Mouse (Mus musculus): Measurements from ENCODE around the gene Kif1b. TPM values are rescaled to one million over a fixed set of nuclear protein-coding genes. Genes with fewer than 3 reads are reported as not detected.

Gene Kif1b
- total and polyA plus RNA-seq, 3 experiments = 8.8 to 20.2 (median 16.3) TPM

- no peak overlapping the region for H3K4me3 ChIP-seq (ENCODE audit: control insufficient read depth in 1 of 2, insufficient read depth in 1 of 2, low read depth in 2 of 2, low read length in 2 of 2)
- DNase-seq (ENCODE audit: low read depth, low spot score) = no peak
- H3K79me2 ChIP-seq (ENCODE audit: control insufficient read depth, insufficient read depth, low read length, poor library complexity) = peaks cover 7% of the 10 kb centered on the region
- peaks cover 0 to 2% of the 10 kb centered on the region in 2 experiments; a peak in 3 of 4 replicates for H3K36me3 ChIP-seq (ENCODE audit: control insufficient read depth in 1 of 2, insufficient read depth in 2 of 2, low read length in 2 of 2)
- H3K27me3 ChIP-seq (ENCODE audit: control insufficient read depth in 1 of 2, insufficient read depth in 2 of 2, low read length in 2 of 2) = no peaks in the 10 kb centered on the region
- no peak for TF ChIP-seq CTCF (IDR thresholded peaks at IDR 0.05 in 2 of 3, conservative IDR thresholded peaks at IDR 0.05 in 1 of 3; ENCODE audit: control insufficient read depth in 1 of 3, insufficient read depth in 1 of 3, low read depth in 2 of 3, low read length in 3 of 3, poor library complexity in 1 of 3, severe bottlenecking in 1 of 3)
- TF ChIP-seq UBTF (IDR thresholded peaks at IDR 0.05; ENCODE audit: borderline replicate concordance, insufficient read depth, low read depth, low read length) = no peak
- TF ChIP-seq BHLHE40 (IDR thresholded peaks at IDR 0.05; ENCODE audit: borderline replicate concordance, low read depth, low read length) = no peak
- no peak for TF ChIP-seq RCOR1 (IDR thresholded peaks at IDR 0.05; ENCODE audit: low read depth, low read length)
- no peak for TF ChIP-seq POLR2AphosphoS5 (IDR thresholded peaks at IDR 0.05; ENCODE audit: borderline replicate concordance, low read depth, low read length)
- TF ChIP-seq USF2 (IDR thresholded peaks at IDR 0.05; ENCODE audit: borderline replicate concordance in 1 of 2, insufficient read depth in 1 of 2, low read depth in 1 of 2, low read length in 2 of 2) = no peak
- H3K9ac ChIP-seq (ENCODE audit: control insufficient read depth, low read depth, low read length, poor library complexity, severe bottlenecking) = no peak overlapping the region
- peaks cover 2 to 7% of the 10 kb centered on the region in 2 experiments; a peak in 3 of 4 replicates for H3K4me1 ChIP-seq (ENCODE audit: control insufficient read depth in 1 of 2, insufficient read depth in 2 of 2, low read length in 2 of 2)
- H3K9me3 ChIP-seq (replicated peaks; ENCODE audit: insufficient read depth, low read length) = no peaks in the 10 kb centered on the region
- no peak overlapping the region for H3K27ac ChIP-seq (ENCODE audit: control insufficient read depth, low read depth, low read length)
Observed at GRCm38 (mm10) chr4:149131789-149132565, 175.5 kb downstream of the Kif1b start.

- no peaks in the 10 kb centered on the region for H3K9me3 ChIP-seq (replicated peaks; ENCODE audit: insufficient read depth, low read length)
- no peaks in the 10 kb centered on the region for H3K27me3 ChIP-seq (ENCODE audit: control insufficient read depth in 1 of 2, insufficient read depth in 2 of 2, low read length in 2 of 2)
- DNase-seq (ENCODE audit: low read depth, low spot score) = no peak
- H3K4me1 ChIP-seq (ENCODE audit: control insufficient read depth in 1 of 2, insufficient read depth in 2 of 2, low read length in 2 of 2) = peaks cover 0 to 1% of the 10 kb centered on the region in 2 experiments; a peak in 1 of 4 replicates
- peaks cover 0 to 2% of the 10 kb centered on the region in 2 experiments; a peak in 3 of 4 replicates for H3K36me3 ChIP-seq (ENCODE audit: control insufficient read depth in 1 of 2, insufficient read depth in 2 of 2, low read length in 2 of 2)
- H3K9ac ChIP-seq (ENCODE audit: control insufficient read depth, low read depth, low read length, poor library complexity, severe bottlenecking) = no peak overlapping the region
- H3K27ac ChIP-seq (ENCODE audit: control insufficient read depth, low read depth, low read length) = no peak overlapping the region
- H3K79me2 ChIP-seq (ENCODE audit: control insufficient read depth, insufficient read depth, low read length, poor library complexity) = no peaks in the 10 kb centered on the region
- no peak overlapping the region for H3K4me3 ChIP-seq (ENCODE audit: control insufficient read depth in 1 of 2, insufficient read depth in 1 of 2, low read depth in 2 of 2, low read length in 2 of 2)
- no peak for TF ChIP-seq TAL1 (IDR thresholded peaks at IDR 0.05; ENCODE audit: low read length)
- no peak for TF ChIP-seq MYC (IDR thresholded peaks at IDR 0.05; ENCODE audit: low read depth, low read length)
- no peak for TF ChIP-seq POLR2AphosphoS5 (IDR thresholded peaks at IDR 0.05; ENCODE audit: borderline replicate concordance, low read depth, low read length)
- TF ChIP-seq ZNF384 (IDR thresholded peaks at IDR 0.05; ENCODE audit: low read depth, low read length) = no peak
- TF ChIP-seq HCFC1 (IDR thresholded peaks at IDR 0.05; ENCODE audit: low read depth, low read length) = no peak
- TF ChIP-seq ZC3H11A (IDR thresholded peaks at IDR 0.05; ENCODE audit: low read depth, low read length) = no peak
- no peak for TF ChIP-seq USF2 (IDR thresholded peaks at IDR 0.05; ENCODE audit: borderline replicate concordance in 1 of 2, insufficient read depth in 1 of 2, low read depth in 1 of 2, low read length in 2 of 2)
- TF ChIP-seq MAX (IDR thresholded peaks at IDR 0.05; ENCODE audit: low read length) = no peak
- TF ChIP-seq TCF12 (IDR thresholded peaks at IDR 0.05; ENCODE audit: low read depth, low read length) = no peak
- no peak for TF ChIP-seq RCOR1 (IDR thresholded peaks at IDR 0.05; ENCODE audit: low read depth, low read length)
- no peak for TF ChIP-seq BHLHE40 (IDR thresholded peaks at IDR 0.05; ENCODE audit: borderline replicate concordance, low read depth, low read length)
- TF ChIP-seq CHD2 (IDR thresholded peaks at IDR 0.05; ENCODE audit: low read length) = no peak
- TF ChIP-seq POLR2AphosphoS2 (IDR thresholded peaks at IDR 0.05; ENCODE audit: low read length) = no peak
- TF ChIP-seq JUND (IDR thresholded peaks at IDR 0.05; ENCODE audit: low read depth, low read length) = no peak
- TF ChIP-seq EP300 (IDR thresholded peaks at IDR 0.05; ENCODE audit: low read depth in 1 of 2, low read length in 2 of 2) = no peak
Observed at GRCm38 (mm10) chr4:149131021-149131752, 176.3 kb downstream of the Kif1b start.
